In genomic region chr2:60029020-60029419, GRCm38 (mm10) we compare ENCODE assay signal across 18 mouse cellular contexts.
"Had no signal": no experiment of that assay in that cellular context is flagged by ENCODE, and none has a peak within 500 bp of the region (broad histone marks: within the 10 kb centered on the region; RNA-seq: fewer than 3 reads in every experiment).

No protein-coding gene starts in this region.

- H3K9ac ChIP-seq: lung, embryonic 14.5 days; midbrain, embryonic 12.5 days; neural tube, embryonic 13.5 days; neural tube, embryonic 15.5 days had no signal

- H3K27ac ChIP-seq: midbrain, embryonic 10.5 days; midbrain, embryonic 12.5 days; neural tube, embryonic 13.5 days; neural tube, embryonic 15.5 days had no signal

- ATAC-seq: midbrain, embryonic 16.5 days had no signal

- DNase-seq: lung, embryonic 14.5 days; lung, postnatal 10 days; lung, postnatal 4 days; midbrain, embryonic 14.5 days; retina, postnatal 1 day; right cerebral cortex, adult 18-20 months; right cerebral cortex, postnatal 25 days; right cerebral cortex, postnatal 4 days; spleen, adult 18-20 months; thymus, adult 18-20 months; thymus, postnatal 14 days; thymus, postnatal 36 days had no signal

- H3K9me3 ChIP-seq: midbrain, embryonic 10.5 days; midbrain, embryonic 12.5 days; neural tube, embryonic 13.5 days; neural tube, embryonic 15.5 days had no signal

- H3K4me2 ChIP-seq: lung, embryonic 14.5 days; midbrain, embryonic 12.5 days; neural tube, embryonic 13.5 days; neural tube, embryonic 15.5 days had no signal

- H3K4me3 ChIP-seq: midbrain, embryonic 10.5 days; midbrain, embryonic 12.5 days; myocyte; neural tube, embryonic 13.5 days; neural tube, embryonic 15.5 days had no signal

- H3K27me3 ChIP-seq: midbrain, embryonic 12.5 days; neural tube, embryonic 13.5 days; neural tube, embryonic 15.5 days had no signal

- H3K36me3 ChIP-seq: midbrain, embryonic 12.5 days; neural tube, embryonic 13.5 days; neural tube, embryonic 15.5 days had no signal
